Mouse (Mus musculus): ENCODE data around the gene Tecpr2.

Tecpr2 gene

DNA sequence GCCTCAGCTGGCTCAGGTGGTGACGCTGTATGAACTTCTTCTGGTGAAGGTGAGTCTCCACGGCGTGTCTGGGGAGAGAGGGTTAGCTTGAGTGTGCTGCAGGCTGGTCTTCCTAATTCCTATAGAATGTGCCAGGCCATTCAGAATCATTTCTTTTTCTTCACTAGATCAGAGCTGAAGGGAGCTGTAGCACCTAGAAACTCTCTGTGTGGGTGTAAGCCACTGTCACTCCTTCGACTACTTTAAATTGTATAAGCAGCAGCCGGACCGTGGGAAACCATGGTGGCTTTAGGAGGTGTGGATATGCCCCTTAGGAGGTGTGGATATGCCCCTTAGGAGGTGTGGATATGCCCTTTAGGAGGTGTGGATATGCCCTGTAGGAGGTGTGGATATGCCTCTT, 25.1 kb upstream of the Tecpr2 start:
- no peak for DNase-seq (ENCODE audit: low spot score)

- DNase-seq (ENCODE audit: low spot score) = no peak
Measured at GRCm38 (mm10) chr12:110865571-110865970, 23.5 kb upstream of the Tecpr2 start.

DNA sequence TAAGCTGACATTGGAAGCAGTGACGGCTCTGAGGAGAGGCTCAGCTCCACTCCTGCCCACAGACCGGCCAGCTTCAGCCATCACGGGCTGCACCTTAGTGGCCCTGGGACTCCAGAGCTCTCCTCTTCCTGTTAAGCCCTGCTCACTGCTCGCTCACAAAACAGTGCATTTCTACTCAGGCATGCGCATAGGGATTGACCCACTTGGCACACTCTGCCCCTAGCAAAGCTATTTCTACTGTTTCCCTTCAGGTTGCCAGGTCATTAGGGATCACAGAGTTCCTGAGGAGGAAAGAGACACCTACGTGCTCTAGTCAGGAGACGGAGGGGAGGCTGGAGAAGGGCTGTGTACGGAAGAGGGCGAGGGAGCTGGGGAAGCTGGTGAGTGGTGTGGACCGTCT, 23.1 kb upstream of the Tecpr2 start:
- DNase-seq (ENCODE audit: low spot score) = no peak

DNA sequence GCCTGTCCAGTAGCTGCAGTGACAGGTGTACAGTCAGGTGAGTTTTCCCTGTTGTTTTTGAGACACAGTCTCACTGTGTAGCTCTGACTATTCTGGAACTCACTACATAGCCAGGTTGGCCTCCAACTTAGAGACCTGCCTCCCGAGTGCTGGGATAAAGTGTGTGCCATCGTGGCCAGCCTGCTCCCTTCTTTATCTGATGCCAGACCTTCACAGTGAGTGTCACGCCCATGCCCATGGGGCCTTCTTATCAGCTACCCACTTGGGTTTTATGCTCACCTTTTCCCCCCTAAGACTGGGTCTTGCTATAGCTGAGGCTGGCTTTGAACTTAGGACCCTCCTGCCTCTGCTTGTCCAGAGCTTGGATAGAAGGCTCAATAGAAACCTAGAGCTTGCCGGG, 19.0 kb upstream of the Tecpr2 start:
- DNase-seq (ENCODE audit: low spot score) = no peak

DNA sequence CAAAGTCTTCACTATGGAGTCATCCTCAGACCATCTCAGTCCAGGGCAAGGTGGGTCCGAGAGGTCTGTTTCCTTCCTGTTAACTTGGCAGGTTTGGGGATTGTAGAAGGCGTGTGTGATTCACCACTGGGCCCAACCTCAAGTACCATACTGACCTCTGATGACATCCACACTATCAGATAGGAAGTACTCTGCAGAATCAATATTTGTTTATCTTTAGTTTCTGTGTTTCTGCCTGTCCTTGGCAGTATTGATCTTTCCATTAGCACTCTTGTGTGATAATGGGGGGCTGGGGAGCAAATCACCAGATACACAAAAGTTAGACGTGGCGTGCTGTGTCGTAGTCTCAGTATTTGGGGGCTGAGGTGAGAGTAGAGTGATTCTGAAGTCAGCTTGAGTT, 17.8 kb upstream of the Tecpr2 start:
- no peak for DNase-seq (ENCODE audit: low spot score)

DNA sequence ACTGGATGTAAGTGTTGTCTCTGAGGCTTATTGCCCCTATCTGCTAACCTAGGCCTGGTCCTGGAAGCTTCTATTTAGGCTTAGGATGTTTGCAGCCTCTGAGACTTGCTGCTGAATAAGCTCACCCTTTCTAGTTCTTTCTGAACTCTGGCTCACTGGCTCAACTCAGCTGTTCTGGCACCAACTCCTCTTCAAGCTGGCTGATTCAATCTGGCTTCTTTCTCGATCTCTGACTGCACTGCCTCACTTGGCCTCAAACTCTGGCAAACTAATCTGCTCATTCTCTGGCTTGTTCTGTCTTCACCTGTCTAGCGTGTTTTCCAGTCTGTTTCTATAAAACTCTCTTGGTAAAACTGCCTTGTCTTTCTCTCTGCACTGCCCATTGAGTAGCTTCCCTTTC, 13.7 kb upstream of the Tecpr2 start:
- no peak for DNase-seq (ENCODE audit: low spot score)

GRCm38 (mm10) chr12:110882291-110882690, 6.8 kb upstream of the Tecpr2 start:
- no peak for DNase-seq (ENCODE audit: low spot score)

DNA sequence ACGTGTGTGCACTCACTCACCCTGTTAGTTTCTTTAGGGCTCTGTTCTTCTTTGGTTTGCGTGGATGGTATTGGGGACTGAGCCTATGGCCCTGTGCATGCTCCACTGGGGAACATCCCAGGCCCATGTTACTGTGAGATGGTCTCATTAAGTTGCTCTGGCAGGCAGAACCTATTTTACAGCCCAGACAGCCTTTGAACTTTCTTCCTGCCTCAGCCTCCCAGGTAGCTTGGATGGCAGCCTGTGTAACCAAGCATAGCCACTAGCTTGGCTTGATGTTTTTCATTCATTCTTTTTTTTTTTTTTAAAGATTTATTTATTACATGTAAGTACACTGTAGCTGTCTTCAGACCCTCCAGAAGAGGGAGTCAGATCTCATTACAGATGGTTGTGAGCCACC, 3.8 kb upstream of the Tecpr2 start:
- no peak for DNase-seq (ENCODE audit: low spot score)

DNA sequence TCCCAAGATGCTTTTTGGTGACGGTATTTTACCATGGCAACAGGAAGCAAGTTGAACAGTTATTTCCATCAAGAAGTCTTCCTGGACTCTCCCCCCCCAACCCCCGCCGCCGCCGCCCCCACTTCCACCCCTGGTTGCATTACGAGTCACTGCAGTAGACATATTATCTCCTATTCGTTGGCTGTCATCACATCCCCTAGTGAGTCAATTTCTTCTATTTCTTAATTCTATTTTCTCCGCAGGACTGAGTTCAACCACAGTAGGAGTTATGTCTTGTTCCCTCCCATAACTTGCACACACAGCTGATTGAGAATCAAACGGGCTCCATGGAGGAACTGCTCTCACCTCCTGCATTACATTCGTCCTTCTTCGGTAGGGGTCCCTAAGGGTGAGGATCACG, 958 bp upstream of the Tecpr2 start:
- DNase-seq (ENCODE audit: low spot score) = no peak

- no peak for DNase-seq (ENCODE audit: low spot score)
Measured at GRCm38 (mm10) chr12:110888606-110889005, 458 bp upstream of the Tecpr2 start.

DNA sequence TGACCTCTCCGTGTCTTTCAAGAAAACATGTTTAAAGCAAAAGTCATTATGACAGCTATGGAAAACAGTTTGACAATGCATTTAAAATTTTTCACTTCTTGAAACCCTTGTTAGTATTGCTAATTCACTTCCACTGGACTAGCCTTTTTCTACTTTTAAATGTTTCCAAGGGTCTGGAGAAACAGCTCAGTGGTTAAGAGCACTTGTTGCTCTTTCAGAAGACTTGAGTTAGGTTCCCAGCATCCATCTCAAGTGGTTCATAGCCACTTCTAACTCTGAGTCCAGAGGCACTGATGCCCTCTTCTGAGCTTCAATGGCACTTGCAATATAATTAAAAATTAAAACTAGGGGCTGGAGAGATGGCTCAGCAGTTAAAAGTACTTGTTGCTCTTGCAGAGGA, 2.8 kb downstream of the Tecpr2 start:
- no peak for DNase-seq (ENCODE audit: low spot score)

GRCm38 (mm10) chr12:110902106-110902505, 13.0 kb downstream of the Tecpr2 start:
- DNase-seq (ENCODE audit: low spot score) = no peak

DNA sequence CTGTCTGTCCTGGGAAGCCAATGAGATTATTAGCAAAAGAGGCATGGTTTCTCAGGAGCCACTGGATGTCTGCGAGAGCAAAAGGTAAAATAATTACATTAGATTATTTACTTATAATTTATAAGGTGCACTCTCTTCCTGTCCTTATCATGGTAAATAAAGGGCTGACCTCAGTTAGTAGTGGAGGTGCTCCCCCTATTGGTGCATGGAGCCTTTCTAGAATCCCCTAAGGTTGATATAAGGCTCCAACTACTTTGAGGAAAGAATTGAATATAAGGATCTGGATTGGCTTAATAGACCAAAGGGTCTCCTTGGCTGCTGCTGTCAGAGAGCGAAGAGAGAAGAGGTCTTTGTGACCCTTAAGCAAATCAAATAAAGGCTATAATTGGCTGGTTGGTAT, 14.5 kb downstream of the Tecpr2 start:
- DNase-seq (ENCODE audit: low spot score) = no peak

DNA sequence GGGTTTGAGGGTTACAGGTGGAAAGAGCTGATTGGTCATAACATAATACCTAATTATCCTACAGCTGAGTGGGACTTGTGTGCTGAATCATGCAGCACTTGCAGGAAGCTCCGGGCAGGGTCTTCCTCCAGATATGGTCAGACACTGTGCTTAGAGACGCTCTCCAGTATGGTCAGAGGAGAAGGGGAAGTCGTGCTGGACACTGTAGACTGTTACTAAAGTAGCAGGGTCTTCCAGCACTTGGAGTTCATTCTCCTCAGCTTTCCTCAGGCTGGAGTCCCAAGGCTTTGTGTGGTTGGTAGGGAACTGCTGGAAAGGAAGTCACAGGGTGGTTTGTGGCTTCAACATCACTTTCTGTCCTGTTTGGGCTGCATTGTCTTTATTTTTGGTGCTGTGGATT, 18.8 kb downstream of the Tecpr2 start:
- DNase-seq (ENCODE audit: low spot score) = no peak

- no peak for DNase-seq (ENCODE audit: low spot score)
Measured at GRCm38 (mm10) chr12:110909962-110910361, 20.9 kb downstream of the Tecpr2 start.

DNA sequence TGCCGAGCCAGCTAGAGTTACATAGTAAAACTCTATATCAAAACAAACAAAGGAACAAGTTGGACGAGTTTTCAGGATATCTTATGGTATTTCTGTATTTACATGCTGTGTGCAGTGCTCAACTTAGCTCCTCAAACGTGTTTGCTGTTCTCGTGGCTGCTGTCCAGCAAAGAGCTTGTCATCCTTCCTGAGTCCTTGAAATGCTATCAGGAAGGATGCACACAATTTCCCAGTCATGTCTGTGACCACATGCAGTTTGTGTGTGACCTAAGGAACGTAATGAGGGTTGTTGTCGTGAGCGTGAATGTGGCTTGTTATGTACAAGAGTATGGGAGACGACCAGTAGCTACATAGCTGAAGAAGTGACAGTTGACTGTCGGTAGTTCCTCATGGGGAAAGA, 26.7 kb downstream of the Tecpr2 start:
- no peak for DNase-seq (ENCODE audit: low spot score)

DNA sequence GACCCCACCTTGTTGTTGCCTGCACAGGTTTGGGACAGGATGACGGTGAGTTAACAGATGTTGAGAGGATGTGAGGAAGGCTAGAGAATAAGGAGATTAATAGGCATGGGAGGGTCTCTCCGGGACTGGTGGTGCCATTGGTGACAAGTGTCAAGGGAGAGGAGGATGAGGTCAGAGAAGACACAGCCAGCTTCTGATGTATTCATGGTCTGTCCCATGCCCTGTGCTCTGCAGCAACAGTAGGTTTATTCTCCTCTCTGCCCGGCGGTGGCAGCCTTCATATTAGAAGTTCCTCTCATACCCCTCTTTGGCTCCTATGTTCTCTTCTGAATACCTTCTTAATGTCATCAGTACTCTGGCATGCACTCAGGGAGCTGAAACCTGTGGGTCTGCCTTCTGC, 31.2 kb downstream of the Tecpr2 start:
- no peak for DNase-seq (ENCODE audit: low spot score)

DNA sequence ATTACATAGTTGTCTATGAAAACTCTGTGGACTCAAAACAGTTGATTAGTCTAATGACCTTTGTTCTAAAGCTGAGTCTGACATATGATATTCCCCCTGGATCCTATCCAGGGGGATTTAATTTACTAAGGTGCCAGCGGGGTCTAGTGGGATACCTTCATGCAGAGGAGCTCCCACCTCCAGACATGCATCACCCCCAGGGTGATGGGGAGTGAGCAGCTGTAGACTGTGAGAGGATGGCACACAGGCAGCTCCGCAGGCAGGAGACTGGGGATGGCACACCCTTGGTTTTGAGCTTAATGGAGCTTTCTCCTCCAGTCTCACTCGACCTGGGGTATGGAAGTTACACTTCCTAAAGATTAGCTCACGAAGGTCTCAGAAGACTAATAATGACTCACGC, 32.5 kb downstream of the Tecpr2 start:
- no peak for DNase-seq (ENCODE audit: low spot score)

DNA sequence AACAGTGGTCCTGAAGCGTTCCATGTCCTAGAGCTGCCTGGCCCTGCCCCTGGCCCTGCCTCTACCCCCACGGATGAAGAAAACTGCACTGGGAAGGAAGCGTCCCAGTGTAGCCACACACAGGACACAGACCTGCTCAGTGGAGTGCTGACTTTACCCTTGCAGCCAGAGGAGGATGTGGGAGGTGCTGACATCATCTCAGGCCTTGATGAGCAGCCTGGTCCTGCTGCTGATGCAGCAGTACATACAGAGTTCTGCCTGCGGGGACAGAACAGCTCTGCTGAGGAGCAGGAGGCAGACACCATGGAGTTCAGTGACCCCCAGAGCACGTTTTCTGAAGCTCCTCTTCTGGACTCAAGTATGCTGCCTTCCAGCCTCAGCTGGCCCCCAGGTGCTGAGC, 43.8 kb downstream of the Tecpr2 start:
- no peak for DNase-seq (ENCODE audit: low spot score)

- peak; percentile 88 for DNase-seq (ENCODE audit: low spot score)
Measured at GRCm38 (mm10) chr12:110935983-110936620, 47.0 kb downstream of the Tecpr2 start.

DNA sequence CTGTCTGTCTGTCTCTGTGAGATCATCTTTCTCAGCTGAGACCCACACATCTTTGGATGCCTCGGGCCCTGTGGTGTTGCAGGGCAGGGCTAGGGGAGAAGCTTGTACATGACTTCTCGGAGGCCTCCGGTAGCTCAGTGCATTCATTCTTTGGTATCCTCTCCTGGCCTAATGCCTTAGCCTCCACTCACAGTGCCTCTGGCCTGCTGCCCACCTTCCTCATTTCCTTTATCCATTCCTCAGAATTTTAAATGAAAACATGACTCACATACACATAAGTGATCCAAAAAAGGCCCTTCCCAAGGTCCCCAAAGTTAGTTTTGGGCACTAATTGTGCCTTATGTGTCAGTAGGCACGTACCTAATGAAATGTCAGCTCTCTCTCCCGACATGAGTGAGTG, 48.4 kb downstream of the Tecpr2 start:
- DNase-seq (ENCODE audit: low spot score) = peak; percentile 45

DNA sequence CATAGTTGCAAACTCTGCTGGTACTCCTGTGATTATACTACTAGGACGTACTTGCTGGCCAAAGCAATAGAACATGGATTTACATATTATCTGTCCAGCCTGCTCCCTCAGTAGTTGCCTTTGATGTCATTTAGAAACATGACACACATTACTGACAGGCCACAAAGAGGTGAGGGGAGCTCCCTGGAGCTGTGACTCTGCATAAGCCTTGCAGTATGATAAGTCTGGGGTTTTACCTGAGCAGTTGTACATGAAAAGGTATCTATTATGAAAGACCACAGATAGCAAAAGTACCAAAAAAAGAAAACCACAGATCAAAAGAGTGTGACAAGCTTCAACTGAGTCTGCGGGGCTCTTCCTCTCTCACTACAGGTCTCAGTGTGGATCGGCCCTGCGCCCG, 50.3 kb downstream of the Tecpr2 start:
- DNase-seq (ENCODE audit: low spot score) = no peak

- no peak for DNase-seq (ENCODE audit: low spot score)
Measured at GRCm38 (mm10) chr12:110940869-110941268, 51.8 kb downstream of the Tecpr2 start.

- no peak for DNase-seq (ENCODE audit: low spot score)
Measured at GRCm38 (mm10) chr12:110946216-110946615, 57.2 kb downstream of the Tecpr2 start.
